Mouse (Mus musculus) hindbrain, embryonic 16.5 days (tissue): ENCODE results near the gene Fbln1. TPM values are rescaled to one million over a fixed set of nuclear protein-coding genes. Genes with fewer than 3 reads are reported as not detected.

Experiments used
- ATAC-seq: fragments of 200-750 bp; cut with Nextera tagmentation; 2 replicates; pipeline ENCODE4 v1.8.0; 2017; ENCODE audit warnings: moderate TSS enrichment, moderate library complexity
- H3K27ac ChIP-seq: fragments of 300-500 bp; sonication (generic); 2 replicates; pipeline ENCODE4 v1.5.1; 2014; ENCODE audit warnings: low read depth, mild to moderate bottlenecking, control low read depth, low read length, moderate library complexity
- H3K27me3 ChIP-seq: fragments of 300-500 bp; sonication (generic); replicated peaks from 2 replicates; pipeline ENCODE4 v1.6.1; 2014; ENCODE audit warnings: low read length; ENCODE audit not compliant: control insufficient read depth, insufficient read depth
- H3K36me3 ChIP-seq: fragments of 300-500 bp; sonication (generic); 2 replicates; pipeline ENCODE4 v1.6.1; 2014; ENCODE audit warnings: mild to moderate bottlenecking, low read length, moderate library complexity, mixed read lengths; ENCODE audit not compliant: control insufficient read depth, insufficient read depth
- H3K4me1 ChIP-seq: fragments of 300-500 bp; sonication (generic); 2 replicates; pipeline ENCODE4 v1.6.1; 2014; ENCODE audit warnings: low read depth, low read length; ENCODE audit not compliant: control insufficient read depth, insufficient read depth
- H3K4me2 ChIP-seq: fragments of 300-500 bp; sonication (generic); 2 replicates; pipeline ENCODE4 v1.6.1; 2014; ENCODE audit warnings: mild to moderate bottlenecking, low read length, control low read depth, moderate library complexity
- H3K4me3 ChIP-seq: fragments of 300-500 bp; sonication (generic); 2 replicates; pipeline ENCODE4 v1.5.1; 2014; ENCODE audit warnings: mild to moderate bottlenecking, low read length, control low read depth, moderate library complexity
- H3K9ac ChIP-seq: fragments of 300-500 bp; sonication (generic); 2 replicates; pipeline ENCODE4 v1.6.1; 2014; ENCODE audit warnings: low read depth, mild to moderate bottlenecking, control low read depth, low read length, moderate library complexity
- H3K9me3 ChIP-seq: fragments of 300-500 bp; sonication (generic); 2 replicates; pipeline ENCODE4 v1.6.1; 2014; ENCODE audit warnings: mild to moderate bottlenecking, low read length, moderate library complexity; ENCODE audit not compliant: control insufficient read depth
- WGBS: fragments of 180-500 bp; shearing (Covaris S2); extraction: QIAGEN DNeasy Blood & Tissue Kit; methylation state at CpG from one replicate; pipeline ENCODE4 v1.1.7; 2014; 5-methylcytosine and 5-hydroxymethylcytosine counted together
- polyA plus RNA-seq: library from polyadenylated mRNA; unstranded; fragments of >200 nt; fragmentation: Nextera tagmentation; extraction: Ambion mirVana; gene quantifications from 2 replicates; pipeline ENCODE4 v1.2.1, GENCODE M21; 2015

The Fbln1 gene
- polyA plus RNA-seq, 1 experiment from 2014 or later = 52.0 TPM

- H3K9ac ChIP-seq = no peak overlapping the region
- ATAC-seq = no peak
- H3K4me2 ChIP-seq = no peak overlapping the region
- 0 out of 2 replicates have a peak, but pooled peaks cover 3% of the 10 kb centered on the region for H3K36me3 ChIP-seq
- no peaks in the 10 kb centered on the region for H3K4me1 ChIP-seq
- H3K9me3 ChIP-seq = no peaks in the 10 kb centered on the region
- 91% methylated on average over 7 of the region's 7 CpGs for WGBS
- H3K27ac ChIP-seq = no peak overlapping the region
- H3K4me3 ChIP-seq = no peak overlapping the region
- H3K27me3 ChIP-seq = no peaks in the 10 kb centered on the region
These were observed 36.1 kb downstream of the Fbln1 start for GRCm38 (mm10) chr15:85241856-85242255.

GRCm38 (mm10) chr15:85244414-85245161 is 38.8 kb downstream of the Fbln1 start:
- Histone ChIP-seq H3K4me1 (no peaks in the 10 kb centered on the region), H3K27me3 (no peaks in the 10 kb centered on the region), H3K9me3 (no peaks in the 10 kb centered on the region), H3K36me3 (0 out of 2 replicates have a peak, but pooled peaks cover 3% of the 10 kb centered on the region), H3K4me2 (no peak overlapping the region), H3K27ac (no peak overlapping the region), H3K4me3 (no peak overlapping the region), H3K9ac (no peak overlapping the region)
- 87% methylated on average over 13 of the region's 13 CpGs for WGBS
- ATAC-seq = no peak

- Histone ChIP-seq H3K9ac (no peak overlapping the region), H3K36me3 (0 out of 2 replicates have a peak, but pooled peaks cover 3% of the 10 kb centered on the region), H3K4me2 (no peak overlapping the region), H3K4me1 (no peaks in the 10 kb centered on the region), H3K4me3 (no peak overlapping the region), H3K9me3 (no peaks in the 10 kb centered on the region), H3K27me3 (no peaks in the 10 kb centered on the region), H3K27ac (no peak overlapping the region)
- ATAC-seq = no peak
- 76% methylated on average over 5 of the region's 5 CpGs for WGBS
These were observed 39.7 kb downstream of the Fbln1 start for GRCm38 (mm10) chr15:85245241-85246010.

- H3K9me3 ChIP-seq = no peaks in the 10 kb centered on the region
- H3K9ac ChIP-seq = no peak overlapping the region
- H3K36me3 ChIP-seq = 0 out of 2 replicates have a peak, but pooled peaks cover 2% of the 10 kb centered on the region
- no peak overlapping the region for H3K4me3 ChIP-seq
- no peaks in the 10 kb centered on the region for H3K27me3 ChIP-seq
- ATAC-seq = no peak
- H3K4me1 ChIP-seq = no peaks in the 10 kb centered on the region
- H3K27ac ChIP-seq = no peak overlapping the region
- H3K4me2 ChIP-seq = no peak overlapping the region
- WGBS = 90% methylated on average over 5 of the region's 5 CpGs
These were observed 40.3 kb downstream of the Fbln1 start for GRCm38 (mm10) chr15:85246016-85246415.

- Histone ChIP-seq H3K36me3 (no peaks in the 10 kb centered on the region), H3K27ac (no peak overlapping the region), H3K4me3 (no peak overlapping the region), H3K4me2 (no peak overlapping the region), H3K4me1 (no peaks in the 10 kb centered on the region), H3K9me3 (no peaks in the 10 kb centered on the region), H3K27me3 (no peaks in the 10 kb centered on the region), H3K9ac (no peak overlapping the region)
- ATAC-seq = no peak
- WGBS = 79% methylated on average over 6 of the region's 6 CpGs
These were observed 41.2 kb downstream of the Fbln1 start for GRCm38 (mm10) chr15:85246936-85247335.

GRCm38 (mm10) chr15:85248311-85248710 is 42.6 kb downstream of the Fbln1 start:
- Histone ChIP-seq H3K4me2 (no peak overlapping the region), H3K4me3 (no peak overlapping the region), H3K9me3 (no peaks in the 10 kb centered on the region), H3K9ac (no peak overlapping the region), H3K27me3 (no peaks in the 10 kb centered on the region), H3K36me3 (no peaks in the 10 kb centered on the region), H3K4me1 (no peaks in the 10 kb centered on the region), H3K27ac (no peak overlapping the region)
- ATAC-seq = no peak
- 89% methylated on average over 5 of the region's 5 CpGs for WGBS

- peak; percentile 42; the same call in 1 of the 2 replicates for ATAC-seq
- Histone ChIP-seq H3K4me3 (no peak overlapping the region), H3K9ac (no peak overlapping the region), H3K9me3 (no peaks in the 10 kb centered on the region), H3K27me3 (no peaks in the 10 kb centered on the region), H3K27ac (no peak overlapping the region), H3K4me2 (no peak overlapping the region), H3K4me1 (no peaks in the 10 kb centered on the region), H3K36me3 (no peaks in the 10 kb centered on the region)
- 48% methylated on average over 5 of the region's 5 CpGs for WGBS
These were observed 43.5 kb downstream of the Fbln1 start for GRCm38 (mm10) chr15:85249252-85249651.

- Histone ChIP-seq H3K4me1 (no peaks in the 10 kb centered on the region), H3K27me3 (no peaks in the 10 kb centered on the region), H3K4me2 (no peak overlapping the region), H3K9me3 (no peaks in the 10 kb centered on the region), H3K27ac (no peak overlapping the region), H3K36me3 (no peaks in the 10 kb centered on the region), H3K4me3 (no peak overlapping the region), H3K9ac (no peak overlapping the region)
- no peak for ATAC-seq
- WGBS = 88% methylated on average over 2 of the region's 2 CpGs
These were observed 44.7 kb downstream of the Fbln1 start for GRCm38 (mm10) chr15:85250436-85250835.

- WGBS = 92% methylated on average over 6 of the region's 6 CpGs
- no peak for ATAC-seq
- no peak overlapping the region for H3K4me2 ChIP-seq
These were observed 46.7 kb downstream of the Fbln1 start for GRCm38 (mm10) chr15:85252476-85252875.

More at GRCm38 (mm10) chr15:85252476-85252875, 46.7 kb downstream of the Fbln1 start:
- H3K9me3 ChIP-seq = no peaks in the 10 kb centered on the region
- no peaks in the 10 kb centered on the region for H3K36me3 ChIP-seq
- H3K4me1 ChIP-seq = no peaks in the 10 kb centered on the region
- H3K9ac ChIP-seq = no peak overlapping the region
- no peak overlapping the region for H3K4me3 ChIP-seq
- no peaks in the 10 kb centered on the region for H3K27me3 ChIP-seq
- no peak overlapping the region for H3K27ac ChIP-seq
